Mouse (Mus musculus): ENCODE measurements around the gene E330034G19Rik.
"Not testable (repeated sequence)": the region's sequence is repeated elsewhere in the genome, so short reads cannot be mapped to it uniquely, and the experiment has no call there.

E330034G19Rik gene

GRCm38 (mm10) chr14:24292914-24293313 is at the start of gene E330034G19Rik:
TSS of gene E330034G19Rik (plus strand) at chr14:24293214.
- in situ Hi-C loops (cut with MboI, MseI), result loop anchor here (5.0 kb wide), 1 partner anchor 34 kb away; no protein-coding TSS in a partner anchor

- in situ Hi-C loops (cut with MboI, MseI), result no loop called here
Observed at GRCm38 (mm10) chr14:24244330-24245176, 48.5 kb upstream of the E330034G19Rik start.

- in situ Hi-C loops (cut with MboI, MseI), result no loop called here
Observed at GRCm38 (mm10) chr14:24245177-24246081, 47.6 kb upstream of the E330034G19Rik start, which contains the start of gene Dlg5. TSS of gene Dlg5 (minus strand) at chr14:24245920.

GRCm38 (mm10) chr14:24249926-24250325 is 43.1 kb upstream of the E330034G19Rik start:
- in situ Hi-C loops (cut with MboI, MseI), result no loop called here

GRCm38 (mm10) chr14:24251326-24251725 is 41.7 kb upstream of the E330034G19Rik start:
- in situ Hi-C loops (cut with MboI, MseI), result no loop called here

- in situ Hi-C loops (cut with MboI, MseI), result no loop called here
Observed at GRCm38 (mm10) chr14:24253611-24254202, 39.3 kb upstream of the E330034G19Rik start.

- in situ Hi-C loops (cut with MboI, MseI), result no loop called here
Observed at GRCm38 (mm10) chr14:24255956-24256355, 37.1 kb upstream of the E330034G19Rik start.

GRCm38 (mm10) chr14:24260391-24260790 is 32.6 kb upstream of the E330034G19Rik start:
- in situ Hi-C loops (cut with MboI, MseI), result no loop called here

- in situ Hi-C loops (cut with MboI, MseI), result no loop called here
Observed at GRCm38 (mm10) chr14:24262382-24262781, 30.6 kb upstream of the E330034G19Rik start.

GRCm38 (mm10) chr14:24262915-24263314 is 30.1 kb upstream of the E330034G19Rik start:
- in situ Hi-C loops (cut with MboI, MseI), result no loop called here

- in situ Hi-C loops (cut with MboI, MseI), result no loop called here
Observed at GRCm38 (mm10) chr14:24269571-24269970, 23.4 kb upstream of the E330034G19Rik start.

- in situ Hi-C loops (cut with MboI, MseI), result loop anchor here (5.0 kb wide), 1 partner anchor 91 kb away; no protein-coding TSS in a partner anchor
Observed at GRCm38 (mm10) chr14:24273575-24273974, 19.4 kb upstream of the E330034G19Rik start.

GRCm38 (mm10) chr14:24275534-24275933 is 17.5 kb upstream of the E330034G19Rik start:
- in situ Hi-C loops (cut with MboI, MseI), result no loop called here

GRCm38 (mm10) chr14:24281278-24281677 is 11.7 kb upstream of the E330034G19Rik start:
- in situ Hi-C loops (cut with MboI, MseI), result no loop called here

GRCm38 (mm10) chr14:24282276-24282675 is 10.7 kb upstream of the E330034G19Rik start:
- in situ Hi-C loops (cut with MboI, MseI), result no loop called here

GRCm38 (mm10) chr14:24286136-24286535 is 6.9 kb upstream of the E330034G19Rik start:
- in situ Hi-C loops (cut with MboI, MseI), result no loop called here

- in situ Hi-C loops (cut with MboI, MseI), result loop anchor here (5.0 kb wide), 1 partner anchor 37 kb away; no protein-coding TSS in a partner anchor
Observed at GRCm38 (mm10) chr14:24290726-24291125, 2.3 kb upstream of the E330034G19Rik start.

GRCm38 (mm10) chr14:24293631-24294030 is 617 bp downstream of the E330034G19Rik start:
- in situ Hi-C loops (cut with MboI, MseI), result loop anchor here (5.0 kb wide), 1 partner anchor 34 kb away; no protein-coding TSS in a partner anchor

- in situ Hi-C loops (cut with MboI, MseI), result not testable (repeated sequence)
Observed at GRCm38 (mm10) chr14:24302126-24302525, 9.1 kb downstream of the E330034G19Rik start.

- in situ Hi-C loops (cut with MboI, MseI), result no loop called here
Observed at GRCm38 (mm10) chr14:24306667-24307066, 13.7 kb downstream of the E330034G19Rik start.

- in situ Hi-C loops (cut with MboI, MseI), result no loop called here
Observed at GRCm38 (mm10) chr14:24307146-24307545, 14.1 kb downstream of the E330034G19Rik start.
